ENCODE assay signal across 8 mouse cellular contexts in genomic region chr2:18609868-18610185, GRCm38 (mm10).
A peak's percentile ranks its signal among the peaks of the same experiment; 100 is the strongest.
DNase-seq lines count a peak whose midpoint lies in the region; ATAC-seq and TF ChIP-seq lines count a peak whose summit lies in the region.

No protein-coding gene starts in this region.

- peak overlapping the region; percentile 52 for H3K4me3 ChIP-seq in hindbrain, embryonic 10.5 days
- H3K4me3 ChIP-seq in hindbrain, embryonic 11.5 days (ENCODE audit: low read depth, low read length): no peak overlapping the region
- H3K4me3 ChIP-seq in brown adipose tissue, adult 24 weeks (ENCODE audit: insufficient read depth, low read depth, low read length): peak overlapping the region; percentile 46
- H3K4me3 ChIP-seq in intestine, postnatal 0 days (ENCODE audit: low read depth, low read length): peak overlapping the region; percentile 45
- peak overlapping the region; percentile 47 for H3K4me3 ChIP-seq in neural tube, embryonic 15.5 days (replicated peaks)

- H3K4me1 ChIP-seq in hindbrain, embryonic 10.5 days (replicated peaks): peaks cover 26% of the 10 kb centered on the region
- peaks cover 2% of the 10 kb centered on the region for H3K4me1 ChIP-seq in hindbrain, embryonic 11.5 days (replicated peaks; ENCODE audit: control insufficient read depth, insufficient read depth, low read length)
- no peaks in the 10 kb centered on the region for H3K4me1 ChIP-seq in brown adipose tissue, adult 24 weeks (ENCODE audit: control insufficient read depth, insufficient read depth, insufficient read length, low read length)
- H3K4me1 ChIP-seq in intestine, postnatal 0 days (replicated peaks; ENCODE audit: control insufficient read depth, insufficient read depth, low read length): 0 out of 2 replicates have a peak, but pooled peaks cover 3% of the 10 kb centered on the region
- H3K4me1 ChIP-seq in neural tube, embryonic 15.5 days: peaks cover 25% of the 10 kb centered on the region

- H3K27ac ChIP-seq in hindbrain, embryonic 10.5 days: no peak overlapping the region
- H3K27ac ChIP-seq in hindbrain, embryonic 11.5 days (ENCODE audit: low read depth, low read length): no peak overlapping the region
- H3K27ac ChIP-seq in brown adipose tissue, adult 24 weeks (replicated peaks; ENCODE audit: low read depth, low read length): no peak overlapping the region
- H3K27ac ChIP-seq in intestine, postnatal 0 days (ENCODE audit: low read depth, low read length): no peak overlapping the region
- H3K27ac ChIP-seq in neural tube, embryonic 15.5 days (replicated peaks): no peak overlapping the region

- no peak for TF ChIP-seq CTCF in intestine, postnatal 0 days (IDR thresholded peaks at IDR 0.05; ENCODE audit: low read depth)

- no peaks in the 10 kb centered on the region for H3K36me3 ChIP-seq in hindbrain, embryonic 10.5 days
- H3K36me3 ChIP-seq in hindbrain, embryonic 11.5 days (ENCODE audit: control insufficient read depth, insufficient read depth, low read length): no peaks in the 10 kb centered on the region
- no peaks in the 10 kb centered on the region for H3K36me3 ChIP-seq in intestine, postnatal 0 days (ENCODE audit: control insufficient read depth, insufficient read depth)
- H3K36me3 ChIP-seq in neural tube, embryonic 15.5 days: no peaks in the 10 kb centered on the region

- no peaks in the 10 kb centered on the region for H3K9me3 ChIP-seq in hindbrain, embryonic 10.5 days
- H3K9me3 ChIP-seq in hindbrain, embryonic 11.5 days (ENCODE audit: control insufficient read depth, low read length): no peaks in the 10 kb centered on the region
- no peaks in the 10 kb centered on the region for H3K9me3 ChIP-seq in intestine, postnatal 0 days (ENCODE audit: control insufficient read depth)
- H3K9me3 ChIP-seq in neural tube, embryonic 15.5 days (replicated peaks): no peaks in the 10 kb centered on the region

- no peak for ATAC-seq in hindbrain, embryonic 11.5 days (ENCODE audit: low FRiP score)
- ATAC-seq in intestine, postnatal 0 days: no peak
- no peak for ATAC-seq in neural tube, embryonic 15.5 days (ENCODE audit: low FRiP score)

- WGBS in hindbrain, embryonic 10.5 days: under 1% methylated on average over 10 of the region's 10 CpGs
- 3% methylated on average over 10 of the region's 10 CpGs for WGBS in hindbrain, embryonic 11.5 days
- 15% methylated on average over 10 of the region's 10 CpGs for WGBS in intestine, postnatal 0 days
- WGBS in neural tube, embryonic 15.5 days: 7% methylated on average over 10 of the region's 10 CpGs

- no peak overlapping the region for H3K9ac ChIP-seq in hindbrain, embryonic 11.5 days (ENCODE audit: low read depth, low read length)
- H3K9ac ChIP-seq in intestine, postnatal 0 days (ENCODE audit: low read depth, low read length): no peak overlapping the region
- no peak overlapping the region for H3K9ac ChIP-seq in neural tube, embryonic 15.5 days (replicated peaks)

- no peak overlapping the region; the same call in 1 of the 2 replicates for H3K4me2 ChIP-seq in hindbrain, embryonic 11.5 days (replicated peaks; ENCODE audit: low read depth, low read length)
- peak overlapping the region; percentile 82 for H3K4me2 ChIP-seq in intestine, postnatal 0 days (replicated peaks; ENCODE audit: low read depth)
- peak overlapping the region; percentile 89 for H3K4me2 ChIP-seq in neural tube, embryonic 15.5 days

- DNase-seq in hindbrain, embryonic 10.5 days (ENCODE audit: low spot score): no peak
- no peak for DNase-seq in hindbrain, embryonic 11.5 days (ENCODE audit: low spot score)
- no peak for DNase-seq in adrenal gland, postnatal 4 days (ENCODE audit: low spot score in 2 of 2)
- DNase-seq in yolk sac, embryonic 10.5 days (ENCODE audit: low spot score): no peak
- DNase-seq in layer of hippocampus, adult 9-10 months (ENCODE audit: low spot score): no peak

- peaks cover 84% of the 10 kb centered on the region for H3K27me3 ChIP-seq in hindbrain, embryonic 10.5 days (ENCODE audit: insufficient read depth, poor library complexity, severe bottlenecking)
- H3K27me3 ChIP-seq in hindbrain, embryonic 11.5 days (ENCODE audit: control insufficient read depth, insufficient read depth, low read length): peaks cover 34% of the 10 kb centered on the region
- H3K27me3 ChIP-seq in intestine, postnatal 0 days (replicated peaks; ENCODE audit: control insufficient read depth, insufficient read depth, low read length): peaks cover 34% of the 10 kb centered on the region; the same call in 1 of the 2 replicates
- peaks cover 43% of the 10 kb centered on the region for H3K27me3 ChIP-seq in neural tube, embryonic 15.5 days (replicated peaks)
